Mouse (Mus musculus) testis, postnatal 10 days (tissue): ENCODE data around the gene Actrt2.

Experiments
- DNase-seq: peaks from one replicate; pipeline ENCODE4 v3.0.0; 2021; ENCODE audit warnings: low spot score

Gene Actrt2

GRCm38 (mm10) chr4:154683068-154683752 is 15.5 kb upstream of the Actrt2 start:
- DNase-seq: no peak

- DNase-seq: no peak
Observed at GRCm38 (mm10) chr4:154682311-154682710, 14.6 kb upstream of the Actrt2 start.

- no peak for DNase-seq
Observed at GRCm38 (mm10) chr4:154675441-154676000, 7.9 kb upstream of the Actrt2 start.

- DNase-seq: no peak
Observed at GRCm38 (mm10) chr4:154674966-154675365, 7.3 kb upstream of the Actrt2 start.

GRCm38 (mm10) chr4:154674541-154674940 is 6.9 kb upstream of the Actrt2 start:
- DNase-seq: peak; percentile 84

GRCm38 (mm10) chr4:154673986-154674385 is 6.3 kb upstream of the Actrt2 start:
- no peak for DNase-seq

GRCm38 (mm10) chr4:154672027-154672426 is 4.4 kb upstream of the Actrt2 start:
- DNase-seq: no peak

GRCm38 (mm10) chr4:154671232-154671912 is 3.7 kb upstream of the Actrt2 start:
- no peak for DNase-seq

- DNase-seq: no peak
Observed at GRCm38 (mm10) chr4:154662681-154663215, 4.9 kb downstream of the Actrt2 start.

GRCm38 (mm10) chr4:154661256-154661655 is 6.4 kb downstream of the Actrt2 start:
- no peak for DNase-seq

GRCm38 (mm10) chr4:154660025-154660424 is 7.6 kb downstream of the Actrt2 start:
- no peak for DNase-seq

- DNase-seq: no peak
Observed at GRCm38 (mm10) chr4:154655134-154655910, 12.3 kb downstream of the Actrt2 start.

GRCm38 (mm10) chr4:154652494-154652893 is 15.2 kb downstream of the Actrt2 start:
- DNase-seq: no peak

GRCm38 (mm10) chr4:154649083-154649747 is 18.5 kb downstream of the Actrt2 start:
- no peak for DNase-seq

GRCm38 (mm10) chr4:154642496-154642895 is 25.2 kb downstream of the Actrt2 start:
- DNase-seq: no peak

GRCm38 (mm10) chr4:154641296-154642110 is 26.2 kb downstream of the Actrt2 start:
- no peak for DNase-seq

GRCm38 (mm10) chr4:154640443-154641295 is 27.0 kb downstream of the Actrt2 start:
- no peak for DNase-seq

- no peak for DNase-seq
Observed at GRCm38 (mm10) chr4:154639591-154640442, 27.9 kb downstream of the Actrt2 start.

GRCm38 (mm10) chr4:154639126-154639525 is 28.5 kb downstream of the Actrt2 start:
- no peak for DNase-seq
